Mouse (Mus musculus) layer of hippocampus, postnatal 14 days (tissue): ENCODE measurements around the gene Hax1. TPM values are rescaled to one million over a fixed set of nuclear protein-coding genes. Genes with fewer than 3 reads are reported as not detected.
A peak's percentile ranks its signal among the peaks of the same experiment; 100 is the strongest.

Experiments
- DNase-seq, 2 experiments: peaks; one replicate each; pipeline ENCODE4 v3.0.0; 2021 to 2022; ENCODE audit warnings: low spot score in 2 of 2, mixed read lengths in 1 of 2
- microRNA-seq, 2 experiments: library from miRNA; unstranded; fragments of <30 nt; microRNA quantifications; one replicate each; pipeline ENCODE4 v1.2.0; 2021
- total RNA-seq, 2 experiments: library from RNA; stranded (reverse); gene quantifications; 2 replicates each; pipeline ENCODE4 v1.2.3; 2021

Hax1 gene
- total RNA-seq, 2 experiments from 2014 or later, result 67.8 to 71.8 TPM

DNA sequence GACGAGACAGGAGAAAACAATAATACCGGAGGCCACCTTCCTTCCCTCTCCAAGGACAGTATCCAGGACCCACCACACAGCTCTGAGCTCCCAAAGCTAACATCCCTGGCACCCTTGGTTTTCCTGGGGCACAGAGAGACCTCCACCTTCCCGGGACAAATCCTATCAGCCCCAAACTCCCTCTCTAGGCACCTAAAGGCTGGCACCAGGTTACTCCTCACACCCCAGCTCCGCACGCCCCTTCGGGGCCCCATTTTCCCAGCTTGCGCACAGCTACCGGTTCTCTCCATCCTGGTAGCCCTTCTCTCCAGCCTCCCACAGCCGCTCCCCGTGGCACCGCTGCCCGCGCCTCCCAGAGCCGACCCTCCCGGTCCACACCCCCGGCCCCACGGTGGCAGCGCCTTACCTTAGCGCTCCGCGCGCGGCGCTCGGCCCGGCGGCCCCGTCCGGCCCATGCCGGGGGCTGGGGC lies 35.8 kb downstream of the Hax1 start:
- peak in 1 of 2 experiments; percentile 36 for DNase-seq

DNA sequence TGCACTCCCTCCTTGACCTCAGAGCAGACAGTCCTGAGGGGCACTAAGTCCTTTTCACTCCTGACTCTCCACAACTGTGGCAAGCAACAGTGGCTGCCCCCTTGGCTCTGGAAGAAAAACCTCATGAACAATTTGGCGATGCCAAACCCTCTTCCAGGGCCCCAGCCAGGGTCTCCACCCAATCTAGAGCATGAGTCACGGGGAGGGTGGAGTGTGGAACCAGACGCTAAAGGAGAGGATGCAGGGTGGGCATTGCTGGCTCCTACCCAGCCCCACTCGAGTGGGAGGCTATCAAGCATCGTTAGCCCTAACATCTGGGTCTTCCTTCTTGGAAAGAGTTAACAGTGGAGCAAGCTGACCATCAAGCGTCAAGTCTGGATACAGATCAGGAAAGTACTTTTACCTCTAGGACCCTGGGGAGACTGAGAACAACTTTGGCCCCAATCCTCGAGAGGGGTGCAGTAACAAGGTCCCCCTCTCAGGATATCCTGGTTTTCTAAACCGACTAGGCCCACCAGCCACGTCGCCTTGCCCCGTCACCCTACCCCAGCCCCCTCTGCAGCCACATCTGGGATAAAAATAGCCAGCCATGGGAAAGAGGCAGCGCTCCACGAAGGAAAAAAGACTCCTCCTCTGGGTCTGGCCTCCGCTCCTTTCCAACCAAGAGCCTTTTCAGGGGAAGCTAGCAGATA lies 36.4 kb downstream of the Hax1 start:
- peak in 1 of 2 experiments; percentile 32 for DNase-seq

DNA sequence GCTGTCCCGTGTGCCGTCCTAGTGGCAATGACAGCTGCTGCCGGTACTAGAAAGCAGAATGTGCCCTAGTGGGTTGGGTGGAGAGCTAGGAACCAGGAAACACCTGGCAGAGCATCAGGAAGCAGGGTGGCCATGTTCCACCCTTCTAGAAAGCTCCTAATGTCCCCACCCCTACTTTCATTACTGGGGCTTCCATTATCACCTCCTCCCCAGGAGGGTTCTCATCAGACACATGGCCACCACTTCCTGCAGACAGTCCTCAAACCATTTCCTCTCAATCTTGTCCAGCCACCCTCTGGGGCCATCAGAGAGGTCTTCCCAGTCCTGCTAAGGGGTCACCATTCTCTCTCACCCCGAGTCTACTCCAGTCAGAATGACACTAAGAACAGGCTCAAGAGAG lies 37.1 kb downstream of the Hax1 start:
- DNase-seq, result no peak

DNA sequence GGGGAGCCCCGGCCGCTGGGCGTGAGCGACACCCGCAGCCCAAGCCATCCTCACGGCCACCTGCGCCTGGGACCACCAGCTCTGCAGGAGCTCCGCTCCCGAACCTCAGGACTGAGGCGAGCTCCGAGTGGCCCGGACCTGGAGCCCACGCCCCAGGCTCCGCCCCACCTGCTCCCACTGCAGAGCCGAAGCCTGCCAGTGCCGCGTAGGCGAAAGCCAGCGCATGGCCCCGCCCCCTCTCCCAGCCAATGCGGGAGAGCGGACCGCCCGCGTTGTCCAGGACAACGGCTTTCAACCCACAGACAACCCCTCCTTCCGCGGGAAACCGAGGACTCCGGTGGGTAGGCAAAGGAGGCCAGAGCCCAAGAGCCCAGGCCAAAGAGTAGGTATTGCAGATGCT lies 38.1 kb downstream of the Hax1 start:
- DNase-seq, result peak; percentile 91 to 96

DNA sequence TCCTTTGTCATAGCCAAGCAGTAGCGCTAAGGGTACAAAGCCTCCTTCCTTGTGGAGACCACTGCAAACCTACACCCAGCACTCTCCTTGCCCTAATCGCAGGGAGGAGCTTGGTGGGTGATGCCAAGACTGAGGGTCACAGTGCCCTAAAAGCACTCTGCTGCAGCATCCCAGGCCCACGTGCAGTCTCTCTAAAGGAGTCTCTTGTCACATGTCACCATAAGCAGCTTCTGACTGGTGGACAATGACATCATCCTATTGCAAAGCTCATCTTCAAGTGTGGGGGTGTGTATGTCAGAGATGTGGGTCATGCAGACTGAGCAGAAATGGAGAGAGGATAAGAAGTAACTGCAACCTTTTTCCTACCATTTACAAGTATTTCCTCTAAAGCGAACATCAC lies 39.1 kb downstream of the Hax1 start:
- peak; percentile 48 to 67 for DNase-seq

DNA sequence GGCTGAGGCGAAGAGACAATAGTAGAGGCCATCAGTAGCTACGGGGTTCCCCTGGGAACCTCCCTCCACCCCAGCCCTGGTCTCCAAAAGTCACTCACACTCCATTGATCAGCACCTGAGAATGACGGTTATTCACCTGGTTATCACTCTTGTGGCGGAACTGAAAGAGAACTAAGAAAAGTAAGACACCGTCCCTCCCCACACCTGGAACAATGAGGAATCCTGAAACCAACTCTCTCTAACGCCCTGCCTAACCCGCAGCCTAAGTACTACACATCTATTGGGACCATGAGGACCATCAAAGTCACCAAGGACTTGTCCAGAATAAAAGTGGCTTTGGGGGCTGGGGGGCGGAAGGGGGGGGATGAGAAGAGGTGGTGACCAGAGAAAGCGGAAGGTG lies 40.7 kb downstream of the Hax1 start:
- no peak for DNase-seq

DNA sequence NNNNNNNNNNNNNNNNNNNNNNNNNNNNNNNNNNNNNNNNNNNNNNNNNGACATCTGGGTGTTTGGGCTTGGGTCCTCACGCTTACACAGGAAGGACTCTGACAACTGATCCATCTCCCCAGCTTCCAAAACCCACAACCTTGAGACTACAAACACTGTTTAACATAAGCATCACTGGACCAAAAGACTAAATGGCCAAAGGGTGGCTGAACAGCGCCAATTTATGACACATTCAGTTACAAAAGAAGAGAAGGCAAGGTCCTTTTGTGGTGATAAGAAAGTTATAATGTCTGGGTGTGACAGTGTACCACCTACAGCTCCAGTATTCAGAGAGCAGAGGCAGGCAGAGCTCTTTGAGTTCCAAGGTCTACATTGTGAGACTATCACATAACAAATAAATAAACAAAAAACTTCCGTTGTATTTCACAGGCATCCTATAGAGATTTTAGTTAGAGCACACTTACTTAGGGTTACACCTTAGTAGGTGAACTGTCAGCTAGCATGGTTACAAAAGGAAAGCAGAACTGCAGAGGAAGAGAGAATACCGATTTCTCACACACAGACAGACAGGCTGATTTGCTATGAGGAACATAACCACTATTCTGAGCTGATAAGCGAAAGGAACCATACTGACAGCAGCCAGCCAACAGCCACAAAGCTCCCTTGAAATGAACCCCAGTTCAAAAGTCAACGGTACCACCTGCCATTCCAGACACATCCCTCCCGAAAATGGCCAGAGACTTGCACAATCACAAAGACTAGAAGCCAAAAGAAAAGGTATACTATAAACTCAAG lies 42.2 kb downstream of the Hax1 start:
- no peak for DNase-seq

DNA sequence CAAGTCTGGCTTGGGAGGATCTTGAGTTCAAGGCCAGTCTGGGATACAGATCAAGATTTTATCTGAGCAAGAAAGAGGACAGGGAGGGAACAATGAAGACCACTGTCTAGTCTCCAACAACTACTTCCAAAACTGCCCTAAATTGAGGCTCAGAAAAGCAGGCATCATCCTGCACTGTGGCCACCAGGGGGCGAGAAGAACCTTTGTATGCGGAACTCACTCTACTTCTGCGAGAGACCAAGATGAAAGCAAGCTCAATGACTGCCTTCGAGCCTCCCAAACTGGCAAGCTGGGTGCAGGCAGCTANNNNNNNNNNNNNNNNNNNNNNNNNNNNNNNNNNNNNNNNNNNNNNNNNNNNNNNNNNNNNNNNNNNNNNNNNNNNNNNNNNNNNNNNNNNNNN lies 45.2 kb downstream of the Hax1 start:
- peak; percentile 65 to 87 for DNase-seq

DNA sequence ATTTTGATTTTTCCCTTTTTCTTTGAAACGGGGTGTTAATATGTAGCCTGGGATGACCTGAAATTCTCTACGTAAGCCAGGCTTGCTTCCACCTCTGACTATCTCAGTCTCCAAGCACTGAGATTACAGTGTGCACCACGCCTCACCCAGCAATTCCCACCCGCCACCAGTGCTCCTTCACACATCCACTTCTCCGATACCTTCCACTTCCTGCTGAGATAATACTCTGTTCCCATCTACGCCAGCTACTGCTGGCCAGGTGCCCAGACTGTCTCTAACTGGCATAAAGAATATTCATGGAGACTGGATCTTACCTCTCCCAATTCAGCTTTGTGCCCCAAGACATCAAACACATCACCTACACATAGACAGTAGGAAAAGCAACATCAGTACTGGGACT lies 49.9 kb downstream of the Hax1 start:
- no peak for DNase-seq

DNA sequence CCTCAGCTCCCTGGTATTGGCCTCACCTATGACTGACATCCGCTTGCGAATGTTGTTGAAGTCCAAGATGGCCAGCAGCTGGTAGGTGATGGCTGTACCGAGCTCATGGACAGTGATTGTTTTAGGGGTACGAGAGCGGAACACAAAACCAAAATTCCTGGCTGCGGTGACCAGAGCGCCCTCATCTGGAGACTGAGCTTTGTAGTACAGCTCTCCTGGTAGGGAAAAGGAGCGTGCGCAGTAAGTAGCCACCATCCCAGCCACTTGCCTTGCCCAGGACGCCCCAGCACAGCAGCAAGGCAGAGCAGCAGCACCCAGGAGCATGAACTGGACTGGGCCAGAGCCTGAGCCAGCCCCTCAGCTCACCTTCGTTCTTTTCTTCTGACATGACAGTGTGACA lies 50.6 kb downstream of the Hax1 start:
- DNase-seq, result no peak

Small RNAs within 50 kb of the gene (microRNA-seq; reads per million reads assigned to microRNA genes)
- gene Mir7669, result 0.23 to 0.28 reads per million in 2 experiments

Other genes with a start within 250 kb of the Hax1 start
- gene Chrnb2, start 234.1 kb downstream of the Hax1 start, total RNA-seq, result 10 to 100 TPM; 27.5 to 28.0 TPM
- 10 to 100 TPM; 84.2 to 89.3 TPM for gene Ube2q1, start 225.2 kb downstream of the Hax1 start, total RNA-seq
- 1 to 10 TPM; 3.4 to 3.5 TPM for gene She, start 167.4 kb downstream of the Hax1 start, total RNA-seq
- 1 to 10 TPM; 5.0 to 6.1 TPM for gene Il6ra, start 85.6 kb downstream of the Hax1 start, total RNA-seq
- 10 to 100 TPM; 77.3 to 93.0 TPM for gene Atp8b2, start 35.3 kb downstream of the Hax1 start, total RNA-seq
- 10 to 100 TPM; 81.6 to 84.9 TPM for gene 4933434E20Rik, start 52.9 kb upstream of the Hax1 start, total RNA-seq
- 100 to 1,000 TPM; 182 to 186 TPM for gene Ubap2l, start 53.8 kb upstream of the Hax1 start, total RNA-seq
- gene Tpm3, start 73.9 kb upstream of the Hax1 start, total RNA-seq, result 100 to 1,000 TPM; 193 to 202 TPM
- gene Nup210l, start 105.4 kb upstream of the Hax1 start, total RNA-seq, result under 1 TPM; 0.39 to 0.45 TPM
- 100 to 1,000 TPM; 697 to 821 TPM for gene Rps27, start 214.9 kb upstream of the Hax1 start, total RNA-seq
- gene Rab13, start 214.9 kb upstream of the Hax1 start, total RNA-seq, result 10 to 100 TPM in 1 of 2 experiments, 1 to 10 TPM in 1; 8.1 to 10.9 TPM
- gene Jtb, start 232.8 kb upstream of the Hax1 start, total RNA-seq, result 10 to 100 TPM; 44.7 to 46.4 TPM
- not detected for gene Creb3l4, start 244.7 kb upstream of the Hax1 start, total RNA-seq
- gene Slc39a1, start 249.4 kb upstream of the Hax1 start, total RNA-seq, result 10 to 100 TPM; 48.8 to 53.3 TPM